Mouse (Mus musculus): ENCODE results near the gene Pax6.
A peak's percentile ranks its signal among the peaks of the same experiment; 100 is the strongest.

Gene Pax6

GRCm38 (mm10) chr2:105730704-105731103 is 62.0 kb downstream of the Pax6 start:
- DNase-seq (ENCODE audit: low spot score), result no peak

DNA sequence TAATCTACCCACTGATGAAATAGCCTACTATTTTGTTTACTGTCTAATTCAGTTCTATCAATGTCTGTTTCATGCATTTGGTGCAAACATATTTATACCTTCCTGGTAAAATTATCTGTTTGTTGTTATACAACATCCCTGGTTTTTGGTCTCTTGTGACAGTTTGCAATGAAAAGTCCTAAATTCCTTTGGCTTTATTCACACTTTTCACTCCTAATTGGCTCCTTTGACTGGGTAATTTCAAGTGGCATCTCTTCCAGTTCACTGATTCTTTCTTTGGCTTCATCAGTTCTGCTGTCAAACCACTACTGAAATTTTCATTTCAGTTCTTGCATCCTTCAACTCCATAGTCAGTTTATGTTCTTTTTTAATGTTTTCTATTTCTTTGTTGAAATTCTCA is 67.5 kb downstream of the Pax6 start:
- DNase-seq (ENCODE audit: low spot score), result peak; percentile 77

- DNase-seq (ENCODE audit: low spot score), result no peak
Observed at GRCm38 (mm10) chr2:105746896-105747295, 78.2 kb downstream of the Pax6 start.

Data from retina, embryonic 14.5 days (tissue).